Mouse (Mus musculus) ovary, postnatal 36 days (tissue): ENCODE measurements at regions not wholly inside any gene's neighbourhood (a gene's known extent, or its start where the extent isn't known, plus 50 kb on each side); places are given as distances from the start of the nearest gene placed in this dataset.

Experiments
- DNase-seq: peaks from one replicate; pipeline ENCODE4 v3.0.0; 2022; ENCODE audit warnings: low spot score, mixed read lengths

DNA sequence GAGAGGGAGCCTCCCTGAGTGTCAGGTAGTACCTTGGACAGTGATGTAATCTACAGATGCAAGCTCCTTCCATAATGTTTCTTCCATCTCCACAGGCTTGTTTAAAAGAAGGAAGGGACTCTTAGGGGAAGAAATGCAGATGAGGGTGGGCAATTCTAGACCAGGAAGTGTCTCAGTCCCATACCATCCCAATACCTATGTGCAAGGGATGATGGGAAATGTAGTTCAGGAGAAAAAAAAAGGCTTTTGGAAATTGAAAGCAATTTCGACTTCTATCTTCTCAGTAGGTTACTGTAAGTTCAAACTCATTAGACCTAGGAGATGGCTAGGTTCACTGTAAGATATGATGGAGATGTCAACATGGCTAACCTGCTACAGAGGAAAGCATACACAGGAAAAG, 68.3 kb downstream of the Cd83 start:
- no peak for DNase-seq

DNA sequence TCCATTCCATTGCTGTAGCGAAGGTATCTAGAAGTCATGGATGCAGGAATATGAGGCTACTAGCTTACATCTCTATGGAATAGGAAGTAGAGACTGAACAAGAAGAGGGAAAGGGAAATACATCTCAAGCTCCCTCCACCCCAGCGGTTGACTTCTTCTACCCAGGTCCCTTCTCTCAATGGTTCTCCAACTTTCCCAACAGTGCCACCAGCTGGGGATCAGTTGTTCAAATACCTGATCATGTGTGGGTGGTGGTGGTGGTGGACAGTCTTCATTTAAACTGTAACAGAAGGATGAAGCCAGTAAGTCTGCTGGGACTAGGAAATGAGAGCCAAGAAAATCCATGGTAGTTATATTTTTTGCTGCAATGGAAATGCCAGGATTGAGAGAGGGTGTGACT, 70.4 kb downstream of the Cd83 start:
- DNase-seq, result no peak

DNA sequence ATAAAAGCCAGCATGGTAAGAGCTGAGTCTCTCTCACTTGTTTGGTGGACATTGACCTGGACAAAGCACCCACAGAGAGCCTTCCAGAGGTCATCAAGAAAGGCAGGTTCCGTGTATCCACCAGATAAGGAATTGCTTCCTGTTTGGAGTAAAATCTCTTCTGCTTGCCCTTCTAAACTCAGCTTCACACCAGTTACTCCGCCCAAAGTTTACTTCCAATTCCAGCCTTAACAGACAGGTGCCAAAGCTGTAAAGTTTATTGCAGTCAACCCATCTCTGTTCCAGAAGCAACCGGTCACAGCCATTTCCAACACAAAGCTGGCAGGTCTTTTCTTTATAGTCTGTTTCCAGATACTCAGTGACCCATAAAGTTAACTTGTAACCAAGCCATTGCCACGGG, 76.4 kb downstream of the Cd83 start:
- no peak for DNase-seq

DNA sequence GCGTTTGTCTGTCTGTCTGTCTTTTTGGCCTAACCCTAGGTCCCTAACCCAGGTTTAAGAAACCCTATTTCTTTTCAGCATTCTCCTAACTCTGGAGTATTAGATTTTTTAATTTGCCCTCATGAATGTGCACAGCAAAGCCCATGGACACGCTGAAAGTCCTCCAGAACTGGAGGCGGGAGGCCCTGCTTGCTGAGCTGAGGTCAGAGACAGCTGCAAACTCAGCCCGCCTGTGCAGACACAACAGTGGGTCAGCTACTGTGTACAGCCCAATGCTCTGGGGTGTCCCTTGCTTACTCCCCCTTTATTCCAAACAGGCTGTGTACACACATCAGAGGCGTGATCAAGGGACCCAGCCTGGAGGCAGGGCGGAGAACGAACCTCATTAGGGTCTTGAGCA, 76.8 kb downstream of the Cd83 start:
- no peak for DNase-seq

DNA sequence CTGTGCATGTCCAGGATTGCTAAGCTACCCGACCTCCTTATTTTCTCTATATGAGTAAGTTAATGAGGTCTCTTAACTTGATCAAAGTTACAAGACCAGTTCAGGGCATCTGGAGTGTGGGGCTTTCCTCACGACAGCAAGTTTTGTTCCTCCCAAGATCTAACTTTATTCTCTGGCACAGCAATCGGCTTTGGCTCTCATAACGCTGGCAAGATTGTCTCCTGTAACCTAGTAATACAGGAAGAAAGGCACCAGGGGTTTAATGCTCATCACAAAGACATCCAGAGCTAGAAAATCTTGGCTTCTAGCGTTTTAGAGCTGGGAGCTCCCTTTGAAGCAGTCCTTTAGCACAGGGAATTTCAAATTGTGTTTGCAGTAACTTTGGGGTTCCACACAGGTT, 77.5 kb downstream of the Cd83 start:
- no peak for DNase-seq

DNA sequence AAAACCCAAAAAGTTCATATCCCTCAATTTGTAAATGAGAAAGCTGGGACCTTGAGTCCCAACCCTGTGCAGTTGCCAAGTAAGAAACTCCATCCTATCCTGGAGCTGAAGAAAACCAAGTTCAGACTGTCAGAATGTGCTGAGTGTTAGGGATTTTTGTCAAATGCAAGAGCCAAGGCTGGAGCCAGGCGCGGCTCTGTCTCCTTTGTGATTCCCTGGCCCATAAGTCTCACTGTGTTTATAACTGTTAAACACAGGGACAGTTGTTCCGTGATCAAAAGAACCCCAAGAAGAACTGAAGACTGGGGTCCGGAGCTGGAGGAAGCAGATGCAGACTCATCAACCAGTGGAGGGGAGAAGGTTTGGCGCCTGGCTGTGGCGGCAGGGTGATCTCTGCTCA, 78.0 kb downstream of the Cd83 start:
- DNase-seq, result no peak

DNA sequence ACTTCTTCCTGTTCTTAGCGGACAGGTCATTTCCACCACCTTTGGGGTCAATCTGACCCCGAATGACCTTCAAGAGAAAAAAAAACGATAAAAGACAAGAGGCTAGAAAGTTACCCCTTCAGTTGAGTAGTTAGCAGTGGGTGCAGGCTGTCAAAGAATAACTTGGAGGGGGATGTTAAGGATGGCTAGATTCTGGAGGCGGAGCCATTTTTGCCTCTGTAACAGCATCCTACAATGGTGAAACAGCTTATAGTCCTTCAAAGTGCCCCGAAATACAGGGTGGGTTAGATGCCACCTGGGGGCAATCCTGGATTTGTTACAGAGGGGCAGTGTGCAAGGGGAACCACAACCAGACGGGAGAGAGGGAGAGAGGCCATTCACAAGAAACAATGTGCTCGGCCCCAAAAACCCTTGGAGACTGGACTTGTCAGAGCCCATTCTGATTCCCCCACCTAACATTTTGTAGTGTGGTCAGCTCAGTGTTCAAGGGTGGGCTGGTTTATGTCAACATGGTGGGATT, 79.1 kb downstream of the Cd83 start:
- DNase-seq, result no peak

DNA sequence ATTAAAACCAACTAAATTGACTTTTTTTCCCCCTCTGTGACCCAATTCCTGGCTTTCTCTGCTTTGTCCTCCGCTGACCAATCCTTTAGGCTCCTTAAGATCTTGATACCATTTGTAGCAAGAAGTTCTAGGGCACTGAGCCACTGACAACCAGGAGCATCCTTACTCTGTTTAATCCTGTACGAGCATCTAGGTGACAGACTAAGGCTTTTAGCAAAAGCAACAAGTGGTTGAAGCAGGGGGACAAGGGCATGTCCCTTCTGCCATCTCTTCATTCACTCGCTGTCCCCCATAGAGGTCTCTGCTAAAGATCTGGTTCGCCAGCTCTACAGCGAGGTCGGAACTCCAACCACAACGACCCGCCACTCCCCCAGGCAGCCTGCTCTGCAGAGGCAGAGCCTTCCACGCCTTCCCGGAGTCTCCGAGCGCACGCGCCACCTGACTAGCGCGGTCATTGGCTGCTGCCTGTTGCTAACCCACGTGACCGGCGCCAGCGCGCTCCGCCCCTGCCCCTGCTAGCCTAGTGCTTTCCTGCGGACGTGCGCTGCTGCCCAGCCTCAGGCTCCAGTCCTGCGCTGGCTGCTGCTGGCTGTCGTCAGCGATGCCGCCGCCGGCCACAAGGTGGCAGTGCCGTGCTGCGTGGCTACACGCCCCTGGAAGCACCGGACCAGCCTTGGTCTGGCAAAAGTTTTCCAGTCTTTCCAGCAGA, 79.7 kb downstream of the Cd83 start:
- peak; percentile 100 for DNase-seq

DNA sequence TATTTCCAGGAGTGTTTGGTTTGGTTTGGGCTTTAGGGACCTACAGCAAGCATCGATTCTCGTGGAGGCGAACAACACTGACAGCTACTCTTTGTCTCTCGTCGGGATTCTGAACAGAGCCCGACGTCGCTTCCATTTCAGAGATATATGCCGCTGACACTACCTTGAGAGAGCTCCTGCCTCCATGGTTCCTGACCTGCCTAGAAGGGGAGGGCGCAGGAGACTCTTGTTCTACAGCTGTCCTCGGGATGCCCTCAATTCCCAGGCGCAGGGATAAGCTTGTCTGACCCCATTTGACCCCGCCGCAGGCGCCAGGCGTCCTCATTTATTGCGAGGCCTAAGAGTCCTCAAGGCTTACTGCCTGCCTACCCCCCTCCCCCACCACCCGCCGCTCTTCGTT, 80.5 kb downstream of the Cd83 start:
- peak; percentile 45 for DNase-seq

DNA sequence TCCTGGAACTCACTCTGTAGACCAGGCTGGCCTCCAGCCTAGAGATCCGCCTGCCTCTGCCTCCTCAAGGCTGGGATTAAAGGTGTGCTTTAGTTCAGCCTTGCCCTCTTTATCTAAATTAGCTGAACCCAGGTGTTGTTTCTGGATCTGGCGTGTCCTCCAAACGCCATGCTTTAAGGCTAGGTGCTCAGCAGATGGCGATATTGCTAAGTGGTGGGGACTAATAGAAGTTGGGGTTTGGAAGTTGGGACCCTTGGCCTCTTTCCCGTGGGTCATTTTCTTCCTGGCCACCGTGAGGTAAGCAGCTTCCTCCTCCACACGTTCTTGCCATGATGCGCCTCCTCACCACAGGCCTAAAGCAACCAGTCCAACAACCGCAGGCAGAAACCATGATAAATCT, 91.3 kb downstream of the Cd83 start:
- no peak for DNase-seq

DNA sequence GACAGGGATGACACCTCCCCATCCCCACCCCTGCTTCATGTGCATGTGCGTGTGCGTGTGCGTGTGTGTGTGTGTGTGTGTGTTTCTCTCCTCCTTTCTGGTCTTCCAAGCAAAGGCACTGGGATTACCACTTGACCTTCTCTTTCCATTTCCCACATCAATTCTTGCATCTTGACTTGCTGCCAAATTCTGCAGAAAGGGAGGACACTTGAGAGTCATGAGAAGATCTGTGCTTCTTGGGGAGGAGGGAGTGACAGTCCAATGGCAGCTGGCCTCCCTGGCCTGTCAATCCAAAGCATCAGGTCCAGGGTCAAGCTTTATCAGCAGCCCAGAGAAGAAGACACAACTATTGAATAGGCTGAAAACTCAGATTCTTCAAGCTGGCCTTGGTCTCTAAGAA, 102.7 kb downstream of the Cd83 start:
- no peak for DNase-seq

DNA sequence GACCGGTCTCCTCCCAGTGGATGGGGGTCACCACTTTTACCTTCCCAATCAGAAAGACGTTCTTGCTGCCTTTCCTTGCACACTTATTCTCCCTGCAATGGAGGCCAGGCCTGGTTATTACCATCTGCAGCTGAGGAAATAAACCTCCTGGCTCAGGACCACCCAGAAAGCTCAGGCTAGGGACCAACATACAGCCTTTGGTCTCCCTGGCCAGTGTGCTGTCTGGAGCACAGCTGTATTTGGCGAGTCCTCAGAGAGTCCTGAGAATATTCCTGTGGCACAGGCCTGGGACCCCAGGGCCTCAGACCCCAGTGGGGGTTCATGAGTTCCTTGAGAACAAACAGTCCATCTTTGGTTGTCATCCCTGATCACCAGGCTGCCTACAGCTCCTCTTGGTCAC, 107.4 kb downstream of the Cd83 start:
- no peak for DNase-seq

DNA sequence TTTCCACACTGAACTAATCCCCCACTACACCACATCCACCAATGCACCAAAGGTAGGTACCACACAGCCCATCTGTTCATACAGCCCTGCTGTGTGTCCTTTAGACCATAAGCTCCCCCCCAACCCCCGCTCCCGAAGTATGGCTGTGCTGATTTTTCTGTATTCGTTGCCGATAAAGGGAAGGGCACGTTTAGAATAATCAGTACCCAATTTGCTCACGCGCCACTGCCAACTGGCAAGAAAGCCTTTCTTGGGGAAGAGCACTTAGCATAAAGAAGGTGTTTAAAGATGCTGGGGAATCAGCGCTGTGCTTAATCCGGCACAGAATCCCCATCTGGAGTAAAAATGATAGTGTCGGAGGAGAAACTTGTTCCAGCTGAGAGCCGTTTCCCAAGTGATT, 111.4 kb downstream of the Cd83 start:
- DNase-seq, result no peak

DNA sequence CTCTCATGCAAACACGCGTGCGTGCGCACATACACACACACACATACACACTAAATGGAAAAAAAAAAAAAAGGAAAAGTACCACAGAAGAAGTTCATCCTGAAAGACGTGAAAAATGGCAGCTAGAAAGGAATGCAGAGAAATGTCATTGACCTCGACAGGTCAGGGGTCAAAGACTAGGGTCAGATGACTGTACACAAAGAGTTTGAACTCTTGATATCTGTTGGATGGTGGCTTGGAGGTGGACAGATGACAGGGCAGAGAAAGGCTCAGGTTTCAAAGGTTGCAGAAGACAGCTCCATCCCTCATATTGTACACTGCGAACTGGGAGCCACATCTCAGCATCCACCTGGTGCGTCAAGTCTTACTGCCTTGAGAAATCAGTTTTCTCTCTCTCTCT, 112.5 kb downstream of the Cd83 start:
- DNase-seq, result no peak

DNA sequence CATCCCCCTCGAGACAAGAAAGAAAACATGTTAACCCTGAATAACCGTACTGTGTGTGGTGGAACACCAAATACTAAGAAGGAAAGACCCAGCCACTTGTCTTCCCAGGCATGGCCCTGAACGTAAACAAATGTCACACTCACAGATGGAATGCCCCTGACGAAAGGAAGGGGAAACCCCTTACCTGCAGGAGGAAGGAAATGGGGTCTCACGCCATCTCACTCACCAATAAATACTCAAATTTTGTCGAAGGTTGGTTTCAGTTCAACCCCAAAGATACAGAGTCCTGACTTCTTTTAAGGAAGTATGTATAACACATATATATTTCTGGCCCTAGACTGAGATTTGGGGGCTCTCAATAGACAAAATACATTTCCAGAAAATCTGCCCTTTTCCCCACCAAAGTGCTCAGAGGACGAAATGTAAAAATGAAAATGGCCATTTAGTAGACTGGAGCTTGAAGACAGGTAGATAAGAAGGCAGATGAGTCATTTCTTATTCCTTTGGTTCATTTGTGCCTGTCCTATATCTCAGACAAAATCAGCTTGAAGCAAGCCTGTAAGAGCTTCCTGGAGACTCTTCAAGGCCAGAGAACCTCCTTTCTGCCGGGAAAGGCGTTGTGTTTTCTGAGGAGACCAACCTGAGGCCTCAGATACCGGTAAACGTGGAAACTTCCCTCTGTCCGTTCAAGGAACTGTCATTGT, 114.1 kb downstream of the Cd83 start:
- no peak for DNase-seq

DNA sequence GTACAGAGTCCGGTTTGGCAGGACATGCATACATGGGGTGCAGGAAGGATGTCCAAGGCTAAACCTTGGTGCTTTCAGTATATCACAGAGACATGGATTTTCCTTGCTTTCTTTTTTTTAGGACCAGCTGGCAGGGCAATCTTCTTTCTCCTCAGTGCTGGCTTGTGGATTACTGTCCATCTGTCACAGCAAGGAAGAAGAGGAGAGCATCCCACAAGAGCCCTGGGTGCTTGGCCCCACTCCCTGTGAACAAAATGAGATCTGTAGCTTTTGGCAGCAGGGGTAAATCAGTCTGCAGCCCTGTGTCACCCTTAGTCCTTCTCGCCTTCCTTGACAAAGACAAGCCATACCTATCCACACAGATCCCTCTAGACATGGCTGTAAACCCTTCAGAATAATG, 115.5 kb downstream of the Cd83 start:
- DNase-seq, result no peak

DNA sequence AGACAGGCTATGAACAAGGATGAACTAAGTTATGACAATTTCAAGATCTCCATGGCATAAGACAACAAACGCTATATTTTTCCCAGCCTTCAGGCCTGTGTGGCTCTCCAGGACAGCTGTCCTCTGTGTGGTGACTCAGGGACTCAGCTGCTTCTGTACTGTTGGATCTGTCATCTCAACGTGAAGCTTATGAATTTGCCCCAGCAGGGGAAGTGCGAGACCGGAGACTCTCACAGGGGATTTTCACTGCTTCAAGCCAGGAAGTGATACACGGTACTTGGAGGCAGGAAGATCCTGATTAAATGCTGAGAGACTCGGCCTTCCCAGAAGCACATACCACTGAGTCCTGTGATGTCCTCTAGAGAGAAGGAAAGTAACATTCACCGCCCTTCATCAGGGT, 116.2 kb downstream of the Cd83 start:
- no peak for DNase-seq

DNA sequence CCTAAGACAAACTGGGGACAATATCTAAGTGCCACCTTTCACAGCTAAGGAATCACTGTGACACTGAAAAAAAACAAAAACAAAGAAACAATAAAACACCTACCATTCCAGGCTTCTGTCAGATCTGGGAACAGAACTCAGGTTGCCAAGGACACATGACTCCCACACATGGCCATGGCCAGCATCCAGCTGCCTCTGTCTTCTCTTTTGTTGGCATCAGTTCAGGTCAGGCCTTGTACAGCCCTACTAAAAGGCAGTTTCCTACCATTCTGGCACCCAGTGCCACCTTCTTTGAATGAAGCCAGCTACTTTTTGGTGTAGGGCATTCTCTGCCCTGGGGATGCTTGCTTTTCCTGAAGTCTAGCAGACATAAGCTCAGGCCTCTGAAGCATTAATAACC, 118.8 kb downstream of the Cd83 start:
- DNase-seq, result peak; percentile 71

DNA sequence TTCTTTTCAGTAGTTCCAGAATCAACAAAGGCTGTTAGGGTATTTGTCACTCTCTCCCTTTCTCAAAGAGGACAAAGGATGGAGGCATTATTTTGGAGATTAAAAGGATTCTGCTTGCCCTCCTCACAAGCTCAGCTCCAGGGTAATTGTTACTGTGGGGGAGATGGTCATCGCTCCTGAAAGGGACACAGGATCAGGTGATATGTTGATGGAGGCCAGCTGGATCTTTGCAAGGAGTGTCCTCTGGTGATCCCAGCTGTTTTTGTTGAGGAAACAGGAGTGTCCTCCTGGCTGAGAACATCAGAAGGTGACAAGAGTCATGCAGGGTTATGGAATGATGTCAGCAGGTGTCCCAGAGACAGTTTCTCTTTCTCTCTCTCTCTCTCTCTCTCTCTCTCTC, 119.7 kb downstream of the Cd83 start:
- DNase-seq, result no peak

DNA sequence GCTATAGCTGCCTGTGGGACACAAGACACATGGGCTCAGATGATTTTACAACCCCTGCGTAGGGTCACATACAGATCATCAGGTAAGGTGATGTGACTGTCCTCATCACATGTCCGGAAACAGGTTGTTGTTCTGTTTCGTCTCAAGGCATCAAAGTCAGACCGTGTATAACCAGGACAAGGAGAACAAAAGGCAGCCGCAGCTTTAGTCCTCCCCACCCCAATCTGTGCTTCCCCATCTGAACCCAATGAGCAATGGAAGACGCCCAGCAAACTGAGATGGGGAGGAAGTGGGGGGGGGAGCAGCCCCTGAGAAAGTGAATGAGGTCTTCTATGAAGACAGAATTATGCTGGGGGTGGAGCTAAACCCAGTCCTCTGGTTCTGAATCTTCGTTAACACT, 121.7 kb downstream of the Cd83 start:
- no peak for DNase-seq

DNA sequence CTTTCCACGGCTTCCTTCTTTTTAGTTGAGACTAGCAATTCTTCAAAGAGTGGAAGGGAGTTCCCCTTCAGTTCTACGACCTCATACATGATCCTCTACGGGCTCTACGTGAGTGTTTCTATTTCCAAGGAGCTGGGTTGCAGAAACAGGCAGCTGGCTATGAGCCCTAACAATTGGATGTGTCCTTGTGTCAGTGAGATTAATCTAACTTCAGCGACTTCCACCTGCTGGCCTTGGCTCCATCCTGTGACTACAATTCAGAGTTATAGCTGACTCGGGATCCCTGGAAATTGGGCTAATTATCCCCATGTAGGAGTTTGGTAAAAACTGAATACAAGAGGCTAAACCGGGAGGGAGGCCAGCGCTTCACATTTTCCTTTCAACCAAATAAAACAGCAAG, 122.8 kb downstream of the Cd83 start:
- DNase-seq, result no peak

DNA sequence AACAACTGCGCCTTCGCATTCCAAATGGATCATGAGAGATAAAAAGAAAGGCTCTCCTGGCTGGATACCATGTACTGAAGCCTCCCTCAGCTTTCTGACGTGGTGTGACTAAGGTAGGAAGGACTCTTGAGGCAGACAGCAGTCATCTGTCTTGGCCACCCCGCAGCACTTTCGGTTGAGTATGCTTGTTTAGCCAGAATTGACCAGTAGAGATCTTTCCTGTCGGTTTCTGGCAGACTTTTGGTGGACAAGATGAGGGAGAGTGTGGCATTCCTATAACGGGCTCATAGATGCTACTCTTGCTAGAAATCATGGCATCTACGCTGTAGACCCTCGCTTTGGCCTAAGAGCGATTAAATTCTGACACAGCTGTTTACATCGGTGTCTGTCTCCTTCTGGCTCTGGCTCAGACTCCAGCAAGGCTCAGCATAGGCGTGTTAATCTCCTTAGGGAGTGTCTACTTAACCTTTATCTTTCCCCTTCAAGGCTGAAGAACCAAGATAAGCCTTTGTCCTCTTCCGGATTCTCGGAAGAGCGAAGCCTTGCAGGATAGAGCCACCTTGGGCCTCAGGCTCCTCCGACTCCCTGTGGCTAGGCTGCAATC, 123.6 kb downstream of the Cd83 start:
- DNase-seq, result peak; percentile 23

DNA sequence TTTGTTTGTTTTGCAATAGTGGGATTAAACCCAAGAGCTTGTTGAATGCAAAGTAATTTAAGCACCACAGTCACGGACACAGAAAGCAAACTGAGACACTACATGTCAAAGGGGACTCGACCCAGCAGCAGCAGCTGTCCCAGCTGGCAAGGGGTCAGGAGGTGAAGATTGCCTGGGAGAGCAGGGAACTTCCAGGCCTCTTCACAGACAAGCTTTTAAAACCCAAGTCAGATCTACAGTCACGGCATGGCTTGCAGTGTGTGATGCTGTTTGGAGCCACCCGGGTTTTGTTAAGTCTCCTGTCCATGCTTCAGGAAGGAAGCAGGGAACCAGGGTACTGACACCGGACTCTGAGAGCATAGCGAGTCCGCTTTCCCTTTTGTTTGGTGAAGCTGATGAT, 125.4 kb downstream of the Cd83 start:
- no peak for DNase-seq

DNA sequence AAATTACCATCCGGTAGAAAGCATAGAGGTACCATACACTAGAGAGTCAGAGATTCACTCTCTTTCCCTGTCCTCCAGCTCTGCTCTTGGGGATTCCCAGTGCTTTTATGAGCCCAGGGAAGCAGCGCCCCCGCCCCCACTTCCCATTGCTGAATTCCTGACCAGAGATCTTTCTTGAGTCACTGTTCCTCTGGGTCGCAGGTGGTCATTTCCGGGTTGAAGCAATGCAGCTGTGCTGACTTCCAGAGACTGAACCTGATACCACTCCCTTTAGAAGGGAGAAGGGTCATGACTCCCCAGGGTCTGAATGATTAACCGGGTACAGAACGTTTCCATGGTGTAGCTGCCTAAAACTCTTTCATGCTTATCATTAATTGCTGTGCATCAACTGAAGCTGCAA, 128.9 kb downstream of the Cd83 start:
- DNase-seq, result no peak
